Mouse (Mus musculus): ENCODE measurements around the gene Castor1.

Castor1 gene

DNA sequence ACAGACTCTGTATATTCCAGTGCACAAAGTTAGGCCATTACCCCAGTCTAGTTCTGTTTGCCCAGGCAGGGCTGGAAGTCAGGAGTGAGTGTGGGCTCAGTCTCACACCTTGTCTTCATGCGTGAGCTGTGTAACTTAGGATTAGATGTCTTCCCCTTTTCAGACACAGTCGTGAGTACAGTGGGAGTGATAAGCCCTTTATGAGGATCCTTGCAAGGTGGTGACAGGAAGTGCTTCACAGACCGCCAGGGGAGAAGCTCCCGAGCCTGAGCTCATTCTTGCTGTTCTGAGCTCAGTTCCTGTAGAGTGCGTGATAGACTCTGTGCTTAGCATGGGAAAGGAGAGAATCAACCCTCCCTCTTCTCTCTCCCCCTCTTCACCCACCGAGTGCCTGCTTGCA, 11.5 kb upstream of the Castor1 start:
- DNase-seq (ENCODE audit: low read depth, low spot score): no peak

DNA sequence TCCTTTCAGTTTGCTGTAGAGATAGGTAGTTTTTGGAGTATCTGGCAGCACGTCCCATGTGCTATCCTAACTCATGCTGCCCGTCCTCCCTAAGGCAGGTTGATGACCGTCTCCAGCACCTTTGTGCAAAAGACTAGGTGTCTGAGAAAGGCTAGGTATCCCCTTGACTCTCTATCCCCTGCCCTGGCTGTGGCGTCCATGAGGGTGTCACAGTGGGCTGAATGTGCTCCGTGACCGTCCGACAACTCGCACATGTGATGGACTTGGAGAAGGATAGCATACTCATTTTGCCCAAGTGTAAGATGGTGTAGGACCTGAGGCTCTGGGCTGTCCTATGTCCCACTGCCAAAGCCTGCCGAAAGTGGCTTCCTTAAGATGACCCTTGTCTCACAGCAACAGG, 10.4 kb upstream of the Castor1 start:
- no peak for DNase-seq (ENCODE audit: low read depth, low spot score)

DNA sequence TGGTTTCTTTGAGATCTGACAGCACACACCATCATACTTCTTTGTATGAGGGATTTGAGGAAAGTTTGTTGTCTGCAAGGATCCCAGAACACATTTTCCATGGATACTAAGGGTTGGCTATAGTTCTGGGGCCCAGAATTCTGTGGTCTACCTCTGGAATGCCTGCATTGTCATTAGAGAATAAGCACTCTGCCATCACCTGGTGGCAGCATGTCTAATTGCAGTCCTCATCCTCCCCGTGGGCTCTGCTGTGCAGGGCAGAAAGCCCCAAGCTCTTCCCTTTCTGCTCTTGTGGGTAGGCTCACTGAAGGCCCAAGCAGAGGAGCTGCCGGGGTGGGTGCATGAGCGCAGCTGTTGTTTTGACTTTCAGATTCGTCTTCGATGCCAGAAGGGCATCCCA, 8.5 kb upstream of the Castor1 start:
- DNase-seq (ENCODE audit: low read depth, low spot score): no peak

DNA sequence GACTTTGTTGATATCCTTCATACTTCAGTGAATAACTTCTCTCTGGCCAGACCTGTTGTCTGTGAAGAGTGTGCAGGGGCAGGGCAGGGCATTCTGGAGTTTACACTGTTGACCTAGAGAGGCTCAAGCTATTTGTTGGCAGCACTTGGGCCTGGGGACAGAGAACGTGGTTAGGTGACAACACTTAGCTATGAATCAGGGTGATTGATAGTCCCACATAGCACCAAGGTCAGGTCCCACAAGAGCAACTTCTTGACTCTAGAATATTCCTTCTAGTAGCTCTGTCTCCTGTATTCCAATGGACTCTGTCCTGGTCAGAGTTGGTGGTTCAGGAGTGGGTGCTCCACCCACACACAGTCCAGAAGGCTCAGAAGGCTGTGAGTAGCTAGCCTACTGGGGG, 7.2 kb upstream of the Castor1 start:
- DNase-seq (ENCODE audit: low read depth, low spot score): no peak

DNA sequence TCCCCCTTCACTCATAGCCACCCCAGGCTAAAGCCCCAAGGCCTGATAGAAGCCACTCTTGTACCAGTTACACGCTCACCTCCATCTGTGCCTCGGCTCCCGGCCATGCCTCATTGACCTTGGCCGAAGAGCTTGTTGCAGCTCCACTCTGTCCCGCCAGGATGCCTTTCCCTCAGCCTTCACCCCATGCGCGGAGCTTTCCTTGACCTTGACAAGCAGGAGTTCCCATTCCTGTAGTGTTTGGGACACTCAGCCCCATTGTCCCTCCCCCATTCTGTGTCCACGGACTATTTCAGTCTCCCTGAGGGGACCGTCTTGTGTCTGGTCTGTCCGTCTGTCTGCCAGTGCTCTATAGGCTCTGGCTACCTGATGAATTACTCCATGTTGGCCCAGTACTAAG, 4.9 kb upstream of the Castor1 start:
- DNase-seq (ENCODE audit: low read depth, low spot score): no peak

DNA sequence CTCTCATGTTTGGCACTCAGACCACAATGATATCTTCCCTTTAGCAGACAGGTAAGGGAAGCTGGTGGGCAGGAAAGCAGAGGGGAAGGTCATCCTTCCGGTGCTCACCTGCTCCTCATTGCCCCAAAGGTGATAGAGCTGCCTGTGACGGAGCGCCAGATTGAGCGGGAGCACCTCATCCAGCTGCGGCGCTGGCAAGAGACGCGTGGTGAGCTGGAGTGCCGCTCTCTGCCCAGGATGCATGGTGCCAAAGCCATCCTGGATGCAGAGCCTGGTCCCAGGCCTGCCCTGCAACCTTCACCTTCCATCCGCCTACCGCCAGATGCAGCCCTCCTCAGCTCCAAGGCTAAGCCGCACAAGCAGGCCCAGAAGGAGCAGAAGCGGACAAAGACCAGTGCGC, 3.5 kb upstream of the Castor1 start:
- DNase-seq (ENCODE audit: low read depth, low spot score): no peak

DNA sequence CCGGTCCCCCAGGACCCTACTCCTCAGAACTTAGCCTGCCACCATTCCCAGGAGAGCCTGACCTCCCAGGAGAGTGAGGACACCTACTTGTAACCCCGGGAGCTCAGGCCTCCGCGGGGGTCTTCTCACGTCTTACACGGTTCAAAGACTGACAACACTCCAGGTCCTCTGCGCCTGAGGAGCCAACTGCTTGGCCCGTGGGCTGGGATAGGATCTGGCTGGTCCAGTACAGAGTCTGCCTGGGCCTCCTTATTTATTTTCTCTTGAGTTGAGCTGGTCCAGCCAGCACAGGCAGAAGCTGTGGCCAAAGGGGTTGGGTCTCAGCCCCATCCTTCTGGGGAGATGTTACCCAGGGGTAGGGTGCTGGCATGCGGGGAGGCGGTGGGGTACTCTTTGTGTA, 3.0 kb upstream of the Castor1 start:
- no peak for DNase-seq (ENCODE audit: low read depth, low spot score)

DNA sequence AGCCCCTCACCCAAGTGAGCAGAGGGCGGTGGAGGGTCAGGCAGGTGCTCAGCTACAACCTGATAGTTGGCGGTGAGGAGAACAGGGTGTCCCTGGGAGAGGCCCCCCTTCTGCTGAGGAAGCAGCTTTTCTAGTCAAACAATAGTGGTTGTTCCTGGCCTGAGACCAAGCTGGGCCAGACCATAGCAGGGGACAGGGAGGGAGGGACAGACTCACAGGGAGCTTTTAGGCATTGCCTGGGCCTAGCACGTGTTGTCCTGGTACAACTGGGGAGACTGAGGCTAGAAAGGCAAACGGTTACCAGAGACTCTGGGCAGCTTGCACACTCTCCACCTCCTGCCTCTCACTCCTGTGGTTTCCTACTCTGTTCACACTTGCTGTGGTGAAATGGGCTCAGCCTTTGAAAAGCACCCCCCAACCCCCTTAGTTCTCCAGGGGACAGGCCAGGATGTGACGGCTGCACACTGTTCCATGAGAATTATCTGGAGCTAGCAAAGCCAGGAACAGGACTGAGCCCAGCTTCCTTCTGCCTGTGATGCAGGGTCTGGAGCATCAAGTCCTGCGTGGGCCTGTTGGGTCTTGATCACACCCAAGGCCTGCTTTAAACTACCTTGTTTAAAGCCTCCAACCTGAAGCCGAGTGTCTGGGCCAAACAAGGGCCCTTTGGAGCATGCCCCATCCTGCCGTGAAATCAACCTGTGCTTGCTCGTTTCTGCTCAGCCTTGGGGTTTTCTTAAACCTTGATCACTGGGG, 1.6 kb upstream of the Castor1 start:
- no peak for DNase-seq (ENCODE audit: low read depth, low spot score)

DNA sequence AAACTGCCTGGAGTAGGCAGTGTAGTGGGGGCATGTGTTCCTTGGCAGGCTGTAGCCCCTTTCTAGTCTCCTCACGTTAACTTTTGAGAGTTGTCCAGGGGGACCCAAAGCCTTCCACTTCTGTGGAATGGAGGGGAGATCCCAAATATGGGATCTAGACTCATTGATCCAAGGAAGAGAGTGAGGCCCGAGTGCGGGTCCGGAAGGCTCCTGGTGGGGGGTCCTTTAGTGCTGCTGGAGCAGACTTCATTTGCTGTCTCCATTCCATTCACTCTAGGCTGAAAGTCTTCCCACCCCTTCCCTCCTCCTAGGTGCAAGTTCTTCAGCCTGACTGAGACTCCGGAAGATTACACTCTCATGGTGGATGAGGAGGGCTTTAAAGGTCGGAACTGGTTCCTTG, 612 bp downstream of the Castor1 start:
- peak; percentile 60 for DNase-seq (ENCODE audit: low read depth, low spot score)

DNA sequence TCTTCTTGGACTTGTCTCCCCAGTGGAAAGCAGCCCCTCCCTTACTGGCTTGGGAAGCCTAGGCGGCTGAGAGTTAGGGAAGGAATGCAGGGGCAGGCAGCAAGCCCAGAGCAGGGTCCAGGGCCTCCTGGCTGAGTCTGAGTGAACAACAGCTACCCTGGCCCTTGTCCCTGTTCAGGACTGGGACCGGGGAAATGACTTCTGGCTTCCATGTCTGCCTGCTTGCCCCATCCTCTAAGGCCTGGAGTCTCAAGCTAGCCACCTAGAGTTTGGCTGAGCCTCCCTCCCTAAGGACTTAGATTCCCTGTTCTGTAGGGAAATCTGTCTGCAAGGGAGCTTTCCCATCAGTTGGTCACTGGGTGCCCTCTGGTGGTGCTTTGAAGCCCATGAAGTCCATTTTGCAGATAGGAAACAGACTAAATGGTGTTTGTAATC, 1.3 kb downstream of the Castor1 start:
- peak; percentile 70 for DNase-seq (ENCODE audit: low read depth, low spot score)

DNA sequence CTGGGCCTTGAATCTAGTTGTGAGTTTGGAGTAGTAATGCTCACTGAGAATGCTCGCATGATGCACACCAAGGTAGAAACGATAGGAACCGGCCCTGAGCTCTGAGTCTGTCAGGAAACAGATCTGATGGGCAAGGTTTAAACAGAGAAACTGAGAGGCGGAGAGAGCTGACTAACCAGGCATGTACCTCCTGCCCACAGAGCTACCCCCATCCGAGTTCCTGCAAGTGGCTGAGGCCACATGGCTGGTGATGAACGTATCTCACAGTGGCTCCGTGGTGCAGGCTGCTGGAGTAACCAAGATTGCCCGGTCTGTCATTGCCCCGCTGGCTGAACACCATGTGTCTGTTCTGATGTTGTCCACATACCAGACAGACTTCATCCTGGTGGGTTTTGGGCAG, 1.9 kb downstream of the Castor1 start:
- DNase-seq (ENCODE audit: low read depth, low spot score): no peak

DNA sequence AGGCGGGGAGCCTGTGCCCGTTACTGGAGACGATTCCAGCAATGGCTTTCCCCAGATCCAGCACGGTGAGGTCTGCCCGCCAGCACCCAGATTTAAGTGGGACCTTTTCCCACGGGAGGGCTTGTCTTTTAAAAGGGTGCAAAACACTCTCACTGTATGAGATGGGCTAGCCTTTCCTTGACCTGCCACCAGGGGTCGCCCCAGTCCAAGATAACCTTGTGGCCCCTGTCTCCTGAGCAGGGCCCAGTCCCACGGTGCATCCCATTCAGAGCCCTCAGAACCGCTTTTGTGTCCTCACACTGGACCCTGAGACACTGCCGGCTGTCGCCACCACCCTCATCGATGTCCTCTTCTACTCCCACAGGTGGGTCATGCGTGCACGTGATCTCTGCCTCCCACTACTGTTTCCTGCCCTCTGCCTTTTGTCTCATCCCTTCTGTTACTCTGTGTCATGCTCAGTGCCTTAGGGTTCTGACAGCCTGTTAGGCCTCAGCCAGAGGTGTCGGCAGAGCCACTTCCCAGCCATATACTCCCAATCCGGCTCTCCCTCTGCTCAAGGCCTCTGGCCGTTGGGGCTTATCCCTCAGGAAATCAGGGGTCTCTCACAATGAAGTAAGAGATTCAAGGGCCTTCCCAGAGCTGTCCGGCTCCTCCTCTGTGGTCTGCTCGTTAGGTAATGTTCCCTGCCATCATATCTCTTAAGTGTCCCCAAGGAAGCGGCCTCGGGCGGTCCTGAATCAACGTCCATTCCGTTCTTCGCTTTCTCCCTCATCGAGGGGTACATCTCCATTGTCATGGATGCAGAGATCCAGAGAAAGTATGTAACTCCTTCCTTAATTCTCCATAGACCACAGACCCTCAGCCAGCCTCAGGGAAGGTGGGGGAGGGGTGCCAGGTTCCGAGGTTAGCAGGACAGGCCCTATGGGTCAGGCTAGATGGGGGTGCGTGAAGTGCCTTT, 2.7 kb downstream of the Castor1 start:
- DNase-seq (ENCODE audit: low read depth, low spot score): peak; percentile 77

DNA sequence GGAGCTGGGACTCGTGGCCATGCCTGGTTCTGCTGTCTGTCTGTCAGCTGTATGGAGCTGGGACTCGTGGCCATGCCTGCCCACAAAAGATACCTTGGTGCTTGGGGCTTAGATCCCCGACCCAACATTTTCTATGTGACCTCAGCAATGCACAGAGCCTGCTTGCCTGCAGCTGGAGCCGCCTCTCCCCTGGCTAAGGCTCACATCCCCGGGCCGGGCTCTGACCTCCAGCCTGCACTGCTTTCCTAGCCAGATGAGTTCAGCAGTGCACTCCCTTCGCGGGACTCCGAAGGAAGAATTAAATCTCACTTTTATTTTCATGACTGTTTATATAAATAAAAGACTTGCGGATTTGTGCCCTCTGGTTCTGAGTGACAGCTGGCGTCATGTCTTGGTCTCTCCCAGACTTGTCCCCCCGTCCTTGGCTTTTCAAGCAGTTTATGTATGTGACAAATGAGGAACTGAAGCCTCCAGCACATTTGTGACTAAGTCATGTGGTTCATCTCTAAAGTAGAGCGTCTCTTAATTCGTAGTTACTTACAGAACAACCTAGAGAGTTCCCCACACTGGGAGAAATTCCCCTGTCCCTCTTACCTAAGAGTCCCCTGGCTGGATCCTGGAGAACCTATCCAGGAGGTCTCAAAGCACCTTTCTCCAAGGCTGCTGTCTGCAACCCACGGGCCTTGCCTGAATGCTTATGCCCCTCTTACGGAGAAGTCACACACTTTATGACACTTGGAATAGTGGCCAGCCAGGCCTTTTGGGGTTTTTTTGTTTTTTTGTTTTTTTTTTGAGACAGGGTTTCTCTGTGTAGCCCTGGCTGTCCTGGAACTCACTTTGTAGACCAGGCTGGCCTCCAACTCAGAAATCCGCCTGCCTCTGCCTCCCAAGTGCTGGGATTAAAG, 4.3 kb downstream of the Castor1 start:
- no peak for DNase-seq (ENCODE audit: low read depth, low spot score)

DNA sequence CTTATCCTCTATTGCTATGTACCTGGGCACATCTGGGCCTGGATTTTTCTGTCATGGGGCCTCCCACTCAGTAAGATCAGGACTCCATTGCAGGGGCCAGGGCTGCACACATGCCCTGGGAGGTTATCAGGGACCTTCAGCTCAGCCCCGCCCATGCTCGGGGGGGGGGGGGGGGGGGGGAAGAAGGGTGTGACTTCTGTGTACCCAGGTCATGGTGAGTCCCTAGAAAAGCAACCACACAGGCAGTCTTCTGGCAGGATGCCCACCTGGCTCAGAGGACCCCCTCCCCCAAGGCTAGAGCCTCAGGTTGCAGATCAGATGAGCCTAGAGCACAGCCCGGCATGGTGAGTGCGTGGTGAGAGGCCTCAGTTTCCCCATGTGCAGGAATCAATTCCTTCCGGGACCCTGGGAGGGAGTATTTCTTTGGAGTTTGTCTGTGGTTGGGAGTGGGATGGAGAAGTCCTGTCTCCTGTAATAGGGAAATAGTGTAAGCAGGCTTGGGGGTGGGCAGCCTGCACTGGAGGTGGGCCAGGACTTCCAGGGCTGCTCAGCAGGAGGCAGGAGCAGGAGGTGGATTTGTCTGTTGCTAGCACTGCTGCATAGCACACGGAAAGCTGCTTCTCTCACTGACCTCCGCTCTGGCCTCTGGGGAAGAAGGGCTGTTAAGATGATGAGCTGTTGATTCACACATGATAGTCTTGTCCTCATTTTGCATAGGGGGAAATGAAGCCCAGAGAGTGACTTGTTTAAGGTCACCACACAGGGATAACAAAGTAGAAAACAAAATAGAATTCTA, 5.6 kb downstream of the Castor1 start:
- DNase-seq (ENCODE audit: low read depth, low spot score): no peak

DNA sequence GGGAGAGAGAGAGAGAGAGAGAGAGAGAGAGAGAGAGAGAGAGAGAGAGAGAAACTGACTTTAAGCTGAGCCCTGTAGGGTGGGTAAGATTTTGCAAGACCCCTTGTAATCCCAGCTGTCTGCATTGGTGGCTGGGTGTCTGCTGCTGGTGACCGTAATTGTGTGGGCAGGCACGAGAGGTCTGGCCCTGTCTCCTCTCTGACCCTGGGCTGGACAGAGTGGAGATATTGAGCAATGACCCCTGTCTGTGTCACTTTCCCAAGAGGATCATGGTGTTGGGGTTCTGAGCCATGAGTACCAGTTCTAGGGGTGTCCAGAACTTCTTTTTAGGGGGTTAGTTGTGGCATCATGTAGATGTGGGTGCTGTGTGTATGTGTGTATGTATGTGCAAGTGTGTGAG, 6.2 kb downstream of the Castor1 start:
- DNase-seq (ENCODE audit: low read depth, low spot score): no peak

DNA sequence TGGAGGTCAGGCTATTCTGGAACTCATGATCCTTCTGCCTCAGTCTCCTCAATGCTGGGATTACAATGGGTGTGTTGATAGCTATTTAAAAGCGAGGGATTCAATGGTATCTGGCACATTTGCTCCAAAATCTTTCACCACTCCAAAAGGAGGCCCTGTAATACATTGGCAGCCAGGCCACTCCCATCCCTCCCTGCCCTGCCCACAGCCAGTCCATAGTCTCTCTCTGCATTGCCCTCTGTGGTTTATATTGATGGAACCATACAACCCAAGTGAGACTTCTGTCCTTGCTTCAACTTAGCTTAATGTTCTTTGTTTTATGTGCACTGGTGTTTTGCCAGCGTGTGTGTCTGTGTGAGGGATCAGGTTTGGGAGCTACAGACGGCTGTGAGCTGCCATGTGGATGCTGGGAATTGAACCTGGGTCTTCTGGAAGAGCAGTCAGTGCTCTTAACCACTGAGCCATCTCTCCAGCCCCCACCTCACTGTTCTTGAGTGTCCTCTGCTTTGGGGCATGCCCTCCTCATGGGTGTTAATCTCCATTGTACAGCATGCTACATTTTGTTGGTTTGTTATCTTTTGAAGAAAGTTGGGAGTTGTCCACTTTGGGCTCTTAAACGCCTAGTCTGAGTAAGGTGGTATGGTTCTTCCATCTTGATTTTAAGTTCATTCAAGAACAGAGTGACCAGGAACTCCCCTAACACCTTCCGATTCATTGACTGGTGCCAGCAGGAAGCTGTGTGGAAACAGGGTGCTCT, 8.7 kb downstream of the Castor1 start:
- no peak for DNase-seq (ENCODE audit: low read depth, low spot score)

DNA sequence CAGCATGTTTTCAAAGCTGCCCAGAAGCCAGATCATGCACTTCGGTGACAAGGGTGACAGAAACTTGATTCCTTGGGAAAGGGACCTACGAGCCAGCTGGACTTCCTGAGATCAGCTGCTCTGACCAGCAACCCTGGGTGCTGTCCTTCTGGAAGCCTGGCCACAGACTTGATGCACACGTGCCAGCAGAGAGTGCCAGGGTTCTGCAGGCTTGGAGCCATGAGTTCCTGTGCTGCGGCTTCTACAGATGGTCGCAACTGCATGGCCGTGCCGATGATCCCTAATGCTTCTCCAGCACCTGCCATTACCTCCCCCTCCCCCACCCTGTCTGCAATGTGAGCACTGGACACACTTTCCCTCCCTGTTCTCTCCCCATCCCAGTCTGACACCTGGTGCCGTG, 10.4 kb downstream of the Castor1 start:
- DNase-seq (ENCODE audit: low read depth, low spot score): no peak

DNA sequence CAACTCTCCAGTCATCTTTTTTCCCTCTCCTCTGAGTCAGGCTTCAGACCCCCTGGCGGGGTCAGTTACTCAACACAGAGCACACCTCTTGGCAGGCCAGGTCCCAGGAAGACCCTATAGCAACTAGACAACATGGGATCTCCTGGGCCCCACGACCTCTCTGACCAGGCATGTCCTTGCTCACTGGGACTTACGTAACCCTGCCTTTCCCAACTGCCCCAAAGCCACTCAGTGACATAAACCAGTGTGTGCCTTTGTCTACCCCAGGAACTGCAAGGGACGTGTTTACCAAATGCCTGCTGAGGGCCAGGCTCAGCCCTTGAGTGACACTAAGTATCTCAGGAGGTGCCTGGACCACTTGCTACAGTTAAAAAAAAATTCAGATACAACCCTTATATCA, 11.8 kb downstream of the Castor1 start:
- DNase-seq (ENCODE audit: low read depth, low spot score): no peak

DNA sequence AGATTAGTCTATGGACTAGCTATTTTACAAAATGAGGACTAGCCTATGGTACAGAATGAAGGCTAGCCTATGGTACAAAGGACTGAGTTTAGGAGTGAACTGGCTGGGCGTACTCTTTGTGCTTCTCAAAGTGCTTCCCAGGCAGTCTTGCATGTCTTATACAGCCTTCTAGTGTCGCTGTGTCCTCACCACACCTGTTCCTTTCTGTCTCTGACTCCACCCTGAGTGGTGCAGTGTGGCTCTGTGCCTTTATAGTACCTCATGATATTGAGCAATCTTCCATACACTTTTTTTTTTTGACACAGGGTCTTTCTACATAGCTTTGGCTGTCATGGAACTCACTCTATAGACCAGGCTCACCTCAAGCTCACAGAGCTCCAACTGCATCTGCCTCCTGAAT, 13.4 kb downstream of the Castor1 start:
- DNase-seq (ENCODE audit: low read depth, low spot score): no peak

DNA sequence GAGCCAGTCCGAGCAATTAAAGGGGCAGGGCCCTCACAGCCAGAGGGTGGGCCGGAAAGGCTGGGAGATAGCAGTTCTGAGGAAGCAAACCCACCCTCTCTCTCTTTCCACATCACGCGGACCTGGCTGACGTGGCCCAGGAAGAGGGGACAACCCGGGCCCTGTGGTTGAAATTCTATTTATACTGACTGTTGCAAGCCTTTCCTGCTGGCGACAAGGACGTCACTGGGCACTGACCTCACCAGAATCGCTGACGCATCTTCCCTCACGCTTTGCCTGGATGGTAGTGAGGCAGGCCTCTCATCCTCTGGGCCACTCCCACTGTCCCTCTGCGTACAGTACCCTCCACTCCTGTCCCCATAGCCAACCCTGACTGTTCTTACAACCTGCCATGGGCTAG, 14.6 kb downstream of the Castor1 start:
- DNase-seq (ENCODE audit: low read depth, low spot score): no peak

All from ES-CJ7 (cell line).